Mouse (Mus musculus) ovary, adult 2 months (tissue): ENCODE results near the gene Cbll1. TPM values are rescaled to one million over a fixed set of nuclear protein-coding genes. Genes with fewer than 3 reads are reported as not detected.

Source experiments
- polyA plus RNA-seq: library from polyadenylated mRNA; depleted of rRNA; stranded (reverse); fragments of >200 nt; gene quantifications from 2 replicates; pipeline ENCODE4 v1.2.3, GENCODE M21; 2012; rRNA removed

Cbll1 gene
- polyA plus RNA-seq: 2.9 and 7.0 TPM in 2 replicates

DNA sequence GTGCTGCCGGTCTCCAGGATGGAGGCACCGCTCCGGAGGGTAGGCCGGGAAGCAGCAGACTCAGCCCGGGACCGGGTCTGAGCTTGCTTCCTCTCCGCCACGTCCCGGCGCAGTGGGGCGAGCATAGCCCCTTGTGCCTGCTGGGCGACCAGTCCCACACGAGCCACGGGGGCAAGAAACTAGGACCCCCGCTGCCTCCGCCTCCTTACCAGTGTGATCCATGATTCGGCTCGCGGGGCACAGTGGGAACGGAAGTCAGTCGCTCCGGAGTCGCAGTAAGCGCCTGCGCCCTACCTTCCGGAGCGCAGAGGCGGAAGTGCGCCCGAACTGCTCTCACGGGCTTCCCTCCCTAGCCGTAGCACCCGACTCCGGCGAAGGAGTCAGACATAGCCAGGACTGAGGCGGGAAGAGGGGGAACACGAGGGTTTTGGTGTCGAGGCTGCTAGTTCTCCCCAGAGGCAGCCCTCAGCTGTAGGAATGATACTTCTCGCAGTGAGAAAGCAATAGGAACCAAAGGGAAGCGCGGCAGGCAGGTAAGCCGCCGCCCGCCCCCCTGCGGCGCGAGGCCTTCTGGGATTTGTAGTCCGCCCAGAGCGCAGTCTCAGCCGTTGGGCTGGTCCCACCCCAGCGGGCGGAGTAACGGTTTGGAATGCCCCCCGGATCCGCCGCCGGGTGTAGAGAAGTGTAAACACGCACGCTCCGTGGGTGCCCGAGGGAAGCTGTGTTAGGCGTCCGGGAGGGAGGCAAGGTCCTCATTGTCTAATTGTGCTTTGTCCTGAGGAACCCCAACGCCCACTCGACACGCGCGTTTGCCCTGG lies at the start of gene Cbll1:
Gene Cbll1 (minus strand): TSS at position 303 of the 818 bp plus-strand sequence.

Other genes starting within 250 kb of the Cbll1 start
- gene Lamb1, start 234.4 kb downstream of the Cbll1 start, polyA plus RNA-seq: 78.3 and 91.6 TPM in 2 replicates
- gene Dld, start 148.2 kb downstream of the Cbll1 start, polyA plus RNA-seq: 6.3 and 8.6 TPM in 2 replicates
- gene Slc26a3, start 108.7 kb downstream of the Cbll1 start, polyA plus RNA-seq: 0.07 TPM in 1 of 2 replicates, not detected in the other
- 0.12 and 0.24 TPM in 2 replicates for gene Slc26a4, start 60.4 kb upstream of the Cbll1 start, polyA plus RNA-seq
- 1.0 and 1.3 TPM in 2 replicates for gene Bcap29, start 135.0 kb upstream of the Cbll1 start, polyA plus RNA-seq
- gene Dus4l, start 155.2 kb upstream of the Cbll1 start, polyA plus RNA-seq: 1.2 and 5.2 TPM in 2 replicates
- 17.7 and 21.4 TPM in 2 replicates for gene Cog5, start 155.3 kb upstream of the Cbll1 start, polyA plus RNA-seq
- not detected in 2 replicates for gene Gpr22, start 214.3 kb upstream of the Cbll1 start, polyA plus RNA-seq